Mouse (Mus musculus) embryonic facial prominence, embryonic 13.5 days (tissue): Measurements from ENCODE around the gene Rap1gds1. TPM values are rescaled to one million over a fixed set of nuclear protein-coding genes. Genes with fewer than 3 reads are reported as not detected.

ENCODE experiments used
- ATAC-seq: fragments of 200-750 bp; cut with Nextera tagmentation; 2 replicates; pipeline ENCODE4 v1.8.0; 2017; ENCODE audit warnings: low read depth; ENCODE audit not compliant: insufficient number of reproducible peaks, insufficient read depth, low FRiP score, low TSS enrichment
- H3K27ac ChIP-seq: fragments of 300-500 bp; sonication (generic); 2 replicates; pipeline ENCODE4 v1.5.1; 2015; ENCODE audit warnings: moderate library complexity, mild to moderate bottlenecking, inconsistent platforms
- H3K27me3 ChIP-seq: fragments of 300-500 bp; sonication (generic); 2 replicates; pipeline ENCODE4 v1.6.1; 2015; ENCODE audit warnings: mild to moderate bottlenecking, inconsistent platforms
- H3K36me3 ChIP-seq: fragments of 300-500 bp; sonication (generic); 2 replicates; pipeline ENCODE4 v1.6.1; 2015; ENCODE audit warnings: mild to moderate bottlenecking, inconsistent platforms
- H3K4me1 ChIP-seq: fragments of 300-500 bp; sonication (generic); 2 replicates; pipeline ENCODE4 v1.6.1; 2015; ENCODE audit warnings: inconsistent platforms
- H3K4me2 ChIP-seq: fragments of 300-500 bp; sonication (generic); 2 replicates; pipeline ENCODE4 v1.6.1; 2015; ENCODE audit warnings: moderate library complexity, mild to moderate bottlenecking, inconsistent platforms
- H3K4me3 ChIP-seq: fragments of 300-500 bp; sonication (generic); 2 replicates; pipeline ENCODE4 v1.5.1; 2015; ENCODE audit warnings: mild to moderate bottlenecking, inconsistent platforms
- H3K9ac ChIP-seq: fragments of 300-500 bp; sonication (generic); 2 replicates; pipeline ENCODE4 v1.6.1; 2015; ENCODE audit warnings: mild to moderate bottlenecking, inconsistent platforms
- H3K9me3 ChIP-seq: fragments of 300-500 bp; sonication (generic); 2 replicates; pipeline ENCODE4 v1.6.1; 2016; ENCODE audit warnings: inconsistent platforms
- WGBS: fragments of 180-500 bp; shearing (Covaris S2); methylation state at CpG from one replicate; pipeline ENCODE4 v1.1.7; 2015; ENCODE audit warnings: mixed read lengths; 5-methylcytosine and 5-hydroxymethylcytosine counted together
- polyA plus RNA-seq: library from polyadenylated mRNA; unstranded; fragments of >200 nt; fragmentation: Nextera tagmentation; extraction: Ambion mirVana; gene quantifications from 2 replicates; pipeline ENCODE4 v1.2.1, GENCODE M21; 2015

Rap1gds1 gene
- polyA plus RNA-seq, 1 experiment from 2014 or later = 59.7 TPM

DNA sequence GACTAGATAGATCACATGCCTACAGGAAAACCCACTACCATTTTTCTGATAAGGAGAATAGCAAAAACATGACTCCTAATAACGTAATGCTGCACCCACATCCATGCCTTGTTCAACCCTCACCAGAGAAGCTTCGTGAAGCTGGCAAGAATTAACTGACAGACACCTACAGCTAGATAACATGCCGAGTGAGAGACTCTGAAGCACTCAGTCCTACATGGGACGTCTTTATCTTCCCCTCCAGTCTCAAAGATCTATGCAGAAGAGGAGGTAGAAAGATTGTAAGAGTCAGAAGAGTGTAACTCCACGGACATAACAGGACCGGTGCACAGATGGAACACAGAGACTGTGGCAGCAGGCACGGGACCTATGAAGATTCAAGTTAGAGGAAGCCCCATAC lies 85.9 kb downstream of the Rap1gds1 start:
- WGBS = 94% methylated on average over 7 of the region's 7 CpGs
- H3K4me1 ChIP-seq = no peaks in the 10 kb centered on the region
- H3K9ac ChIP-seq = no peak overlapping the region
- H3K4me3 ChIP-seq = no peak overlapping the region
- no peak for ATAC-seq
- no peak overlapping the region for H3K4me2 ChIP-seq
- H3K27ac ChIP-seq = no peak overlapping the region
- H3K9me3 ChIP-seq = peaks cover 6% of the 10 kb centered on the region
- H3K36me3 ChIP-seq = peaks cover 13% of the 10 kb centered on the region
- no peaks in the 10 kb centered on the region for H3K27me3 ChIP-seq

DNA sequence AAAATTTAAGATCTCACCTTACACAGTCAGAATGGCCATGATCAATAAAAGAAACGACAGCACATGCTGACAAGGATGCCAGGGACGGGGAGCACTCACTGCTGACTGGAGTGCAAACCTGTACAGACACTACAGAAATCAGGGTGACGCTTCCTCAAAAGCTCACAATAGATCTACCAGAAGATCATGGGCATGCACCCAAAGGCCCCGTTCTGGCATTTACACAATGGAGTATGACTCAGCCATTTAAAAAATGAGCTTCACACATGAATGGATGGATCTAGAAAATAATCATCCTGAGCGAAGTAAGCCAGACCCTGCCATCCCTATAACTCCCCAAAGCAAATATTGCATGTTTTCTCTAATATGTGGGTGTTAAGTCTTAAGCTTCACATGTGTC lies 87.0 kb downstream of the Rap1gds1 start:
- peaks cover 6% of the 10 kb centered on the region for H3K9me3 ChIP-seq
- WGBS = 94% methylated on average over 5 of the region's 5 CpGs

DNA sequence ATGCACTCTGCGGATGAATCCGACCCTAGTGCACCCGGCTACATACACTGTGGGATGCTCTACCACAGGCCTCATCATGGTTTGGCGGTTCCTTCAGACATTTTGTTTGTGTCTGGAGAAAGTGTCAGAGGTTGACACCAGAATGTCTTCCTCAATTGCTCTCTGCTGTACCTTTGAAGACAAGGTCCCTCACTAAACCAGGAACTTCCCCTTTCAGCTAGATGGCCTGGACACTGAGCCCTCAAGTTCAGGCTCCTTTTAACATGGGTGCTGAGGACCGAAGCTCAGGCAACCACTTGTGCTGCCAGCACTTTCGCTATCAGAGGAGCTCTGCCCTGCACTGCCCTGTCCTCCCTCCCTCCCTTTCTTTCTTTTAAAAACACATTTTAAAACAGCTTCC lies 92.8 kb downstream of the Rap1gds1 start:
- peaks cover 3% of the 10 kb centered on the region for H3K9me3 ChIP-seq
- peaks cover 9% of the 10 kb centered on the region for H3K36me3 ChIP-seq
- H3K27ac ChIP-seq = no peak overlapping the region
- no peaks in the 10 kb centered on the region for H3K4me1 ChIP-seq
- H3K4me2 ChIP-seq = no peak overlapping the region
- WGBS = 93% methylated on average over 6 of the region's 6 CpGs
- no peak for ATAC-seq
- H3K9ac ChIP-seq = no peak overlapping the region
- H3K27me3 ChIP-seq = no peaks in the 10 kb centered on the region
- H3K4me3 ChIP-seq = no peak overlapping the region

More for the DNA sequence above, 87.0 kb downstream of the Rap1gds1 start:
- Histone ChIP-seq H3K36me3 (peaks cover 13% of the 10 kb centered on the region), H3K4me2 (no peak overlapping the region), H3K27me3 (no peaks in the 10 kb centered on the region), H3K9ac (no peak overlapping the region), H3K27ac (no peak overlapping the region), H3K4me1 (no peaks in the 10 kb centered on the region), H3K4me3 (no peak overlapping the region)
- no peak for ATAC-seq

DNA sequence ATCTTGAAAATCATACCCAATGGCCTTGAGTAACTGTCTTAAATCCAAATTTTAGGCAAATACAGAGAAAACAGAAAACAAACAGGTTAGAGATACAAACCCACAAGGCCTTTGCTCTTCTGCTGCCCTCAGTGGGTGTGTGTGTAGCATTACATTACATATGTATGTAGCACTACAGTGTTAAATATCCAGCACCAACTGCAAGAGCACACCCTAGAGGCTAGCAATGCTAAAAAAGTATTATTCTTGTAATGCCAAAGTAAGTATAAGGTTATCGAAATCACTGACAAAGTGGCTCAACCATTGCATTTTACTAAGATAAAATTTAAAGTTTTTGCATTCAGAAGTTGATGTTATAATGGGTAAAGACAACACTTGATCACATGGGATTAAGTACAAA lies 97.6 kb downstream of the Rap1gds1 start:
- no peak overlapping the region for H3K27ac ChIP-seq
- H3K4me3 ChIP-seq = no peak overlapping the region
- no peak overlapping the region for H3K9ac ChIP-seq
- H3K9me3 ChIP-seq = 0 out of 2 replicates have a peak, but pooled peaks cover 3% of the 10 kb centered on the region
- no peaks in the 10 kb centered on the region for H3K27me3 ChIP-seq
- WGBS = 95% methylated on average over 1 of the region's 1 CpGs
- no peak for ATAC-seq
- H3K4me2 ChIP-seq = no peak overlapping the region
- H3K36me3 ChIP-seq = peaks cover 28% of the 10 kb centered on the region
- H3K4me1 ChIP-seq = no peaks in the 10 kb centered on the region

DNA sequence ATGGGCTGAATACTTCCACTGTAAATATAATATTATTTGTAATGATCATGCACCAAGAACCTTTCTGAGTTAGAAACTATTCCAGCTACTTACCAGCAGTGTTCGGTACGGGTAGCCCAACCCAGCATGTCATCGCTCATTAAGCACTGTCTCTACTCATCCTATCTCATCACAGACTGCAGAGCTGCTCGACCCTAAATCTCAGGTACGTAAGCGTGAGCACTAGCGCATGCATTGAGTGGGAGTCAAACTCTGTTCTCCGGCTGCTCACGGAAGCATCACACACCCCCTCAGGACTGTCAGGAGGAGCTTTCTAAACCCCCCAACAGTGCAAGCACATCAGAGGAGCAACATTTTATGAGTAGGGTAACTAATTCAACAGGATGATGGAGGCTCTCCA lies 107.4 kb downstream of the Rap1gds1 start:
- no peaks in the 10 kb centered on the region for H3K9me3 ChIP-seq
- ATAC-seq = no peak
- H3K27me3 ChIP-seq = no peaks in the 10 kb centered on the region
- 92% methylated on average over 9 of the region's 9 CpGs for WGBS
- H3K4me2 ChIP-seq = no peak overlapping the region
- H3K36me3 ChIP-seq = peaks cover 12% of the 10 kb centered on the region
- H3K4me3 ChIP-seq = no peak overlapping the region
- no peak overlapping the region for H3K27ac ChIP-seq
- no peaks in the 10 kb centered on the region for H3K4me1 ChIP-seq
- H3K9ac ChIP-seq = no peak overlapping the region

DNA sequence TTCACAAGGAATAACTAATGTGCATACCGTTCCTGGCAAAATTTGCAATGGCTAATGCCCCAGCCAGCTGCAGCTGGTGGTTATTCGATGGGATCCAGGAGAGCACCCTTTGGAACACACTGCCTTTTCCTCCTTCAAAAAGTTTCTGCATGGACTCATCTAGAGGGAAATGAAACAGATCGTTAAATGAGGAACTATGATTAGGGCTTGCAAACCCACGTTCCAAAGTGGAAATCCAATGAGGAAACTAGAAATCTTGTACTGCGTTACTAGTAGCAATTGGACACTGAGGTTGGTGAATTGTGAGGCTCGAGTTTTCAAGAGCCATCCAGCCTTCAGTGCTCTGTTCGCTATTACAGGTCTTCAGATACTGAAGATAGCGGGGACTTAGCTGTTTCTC lies 116.5 kb downstream of the Rap1gds1 start:
- H3K9me3 ChIP-seq = no peaks in the 10 kb centered on the region
- no peak for ATAC-seq
- H3K36me3 ChIP-seq = peaks cover 60% of the 10 kb centered on the region
- H3K4me2 ChIP-seq = no peak overlapping the region
- H3K4me1 ChIP-seq = no peaks in the 10 kb centered on the region
- no peaks in the 10 kb centered on the region for H3K27me3 ChIP-seq
- no peak overlapping the region for H3K27ac ChIP-seq
- no peak overlapping the region for H3K4me3 ChIP-seq
- WGBS = 91% methylated on average over 8 of the region's 8 CpGs
- no peak overlapping the region for H3K9ac ChIP-seq

DNA sequence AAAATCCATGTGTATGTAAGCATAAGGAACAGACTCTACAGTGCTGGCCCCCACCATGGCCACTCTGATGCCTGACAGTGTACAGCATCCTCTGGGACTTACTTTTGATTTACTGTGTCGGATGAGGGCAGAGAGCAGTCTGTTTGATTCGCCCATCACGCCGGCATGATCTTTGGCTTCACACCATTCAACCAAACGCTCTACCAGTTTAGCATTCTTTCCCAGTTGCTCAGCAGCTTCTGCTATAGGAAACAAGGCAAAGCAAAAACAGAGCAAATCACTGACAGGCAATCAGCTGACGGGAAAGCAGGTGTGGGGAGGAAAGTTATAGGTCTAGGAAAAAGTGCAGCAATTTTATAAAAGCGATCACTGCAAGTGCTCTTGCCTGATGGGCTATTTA lies 119.8 kb downstream of the Rap1gds1 start:
- 91% methylated on average over 7 of the region's 7 CpGs for WGBS
- Histone ChIP-seq H3K27me3 (no peaks in the 10 kb centered on the region), H3K4me1 (no peaks in the 10 kb centered on the region), H3K4me2 (no peak overlapping the region), H3K36me3 (peaks cover 55% of the 10 kb centered on the region), H3K9me3 (no peaks in the 10 kb centered on the region), H3K9ac (no peak overlapping the region), H3K27ac (no peak overlapping the region), H3K4me3 (no peak overlapping the region)
- no peak for ATAC-seq

DNA sequence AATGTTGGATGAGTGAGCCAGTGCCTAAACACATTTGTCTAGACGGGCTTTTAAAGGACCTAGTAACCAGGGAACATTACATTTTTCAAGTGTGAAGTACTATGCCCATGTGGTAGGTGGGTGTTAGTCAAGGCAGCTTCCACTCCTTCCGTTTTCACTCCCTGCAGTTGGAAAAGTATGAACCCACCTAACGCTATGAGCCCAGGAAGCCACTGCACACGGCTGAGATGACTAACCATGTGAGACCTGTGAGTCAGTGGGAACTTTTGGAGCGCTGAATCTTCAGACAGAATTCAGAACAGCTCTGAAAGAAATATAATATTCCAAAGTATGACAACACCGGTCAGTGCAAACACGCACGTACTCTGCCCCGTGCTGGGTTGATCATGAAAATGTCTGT lies 125.9 kb downstream of the Rap1gds1 start:
- Histone ChIP-seq H3K4me1 (no peaks in the 10 kb centered on the region), H3K27me3 (no peaks in the 10 kb centered on the region), H3K9ac (no peak overlapping the region), H3K4me3 (no peak overlapping the region), H3K36me3 (peaks cover 46% of the 10 kb centered on the region), H3K4me2 (no peak overlapping the region), H3K27ac (no peak overlapping the region), H3K9me3 (no peaks in the 10 kb centered on the region)
- 95% methylated on average over 9 of the region's 9 CpGs for WGBS
- no peak for ATAC-seq

DNA sequence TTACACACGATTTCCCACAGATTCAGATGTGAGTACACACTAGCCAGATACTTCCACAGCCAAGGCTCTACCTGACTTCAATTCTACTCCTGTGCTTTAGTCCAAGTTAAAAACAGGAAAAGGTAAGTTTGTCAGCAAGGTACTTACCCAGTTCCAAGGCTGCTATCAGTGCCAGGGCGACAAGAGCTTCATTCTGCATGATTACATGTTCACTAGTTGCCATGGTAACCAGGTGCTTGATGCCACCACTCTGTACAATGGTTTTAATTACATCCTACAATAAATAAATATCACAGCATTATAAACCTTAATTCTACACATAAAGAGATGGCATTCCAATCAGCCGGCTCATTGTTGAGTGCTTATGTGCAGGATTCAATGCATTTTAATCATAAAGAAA lies 129.5 kb downstream of the Rap1gds1 start:
- Histone ChIP-seq H3K9me3 (no peaks in the 10 kb centered on the region), H3K9ac (no peak overlapping the region), H3K27ac (no peak overlapping the region), H3K27me3 (no peaks in the 10 kb centered on the region), H3K4me3 (no peak overlapping the region), H3K4me2 (no peak overlapping the region), H3K36me3 (peaks cover 41% of the 10 kb centered on the region), H3K4me1 (no peaks in the 10 kb centered on the region)
- 90% methylated on average over 3 of the region's 3 CpGs for WGBS
- no peak for ATAC-seq

DNA sequence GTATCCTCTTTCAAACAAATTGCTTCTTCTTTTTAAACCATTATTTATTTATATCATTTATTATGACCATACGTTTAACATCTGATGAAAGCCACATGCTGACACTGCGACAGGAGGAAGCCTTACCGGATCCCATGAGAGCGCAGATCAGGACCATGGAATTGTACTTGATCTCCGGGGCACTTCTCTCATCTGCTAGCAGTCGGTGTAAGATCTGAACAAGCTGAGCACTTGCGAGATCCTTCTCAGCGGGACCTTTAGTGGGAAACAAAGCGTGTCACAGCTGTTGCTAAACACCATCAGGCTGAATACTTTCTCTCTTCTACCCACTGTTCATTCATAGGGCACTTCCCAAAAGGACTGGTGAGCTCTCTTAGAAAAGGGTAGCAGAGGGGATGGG lies 133.4 kb downstream of the Rap1gds1 start:
- Histone ChIP-seq H3K4me1 (no peaks in the 10 kb centered on the region), H3K27ac (no peak overlapping the region; the same call in 1 of the 2 replicates), H3K36me3 (peaks cover 58% of the 10 kb centered on the region), H3K27me3 (no peaks in the 10 kb centered on the region), H3K9ac (no peak overlapping the region), H3K9me3 (no peaks in the 10 kb centered on the region), H3K4me3 (no peak overlapping the region), H3K4me2 (no peak overlapping the region)
- 31% methylated on average over 9 of the region's 9 CpGs for WGBS
- no peak for ATAC-seq

DNA sequence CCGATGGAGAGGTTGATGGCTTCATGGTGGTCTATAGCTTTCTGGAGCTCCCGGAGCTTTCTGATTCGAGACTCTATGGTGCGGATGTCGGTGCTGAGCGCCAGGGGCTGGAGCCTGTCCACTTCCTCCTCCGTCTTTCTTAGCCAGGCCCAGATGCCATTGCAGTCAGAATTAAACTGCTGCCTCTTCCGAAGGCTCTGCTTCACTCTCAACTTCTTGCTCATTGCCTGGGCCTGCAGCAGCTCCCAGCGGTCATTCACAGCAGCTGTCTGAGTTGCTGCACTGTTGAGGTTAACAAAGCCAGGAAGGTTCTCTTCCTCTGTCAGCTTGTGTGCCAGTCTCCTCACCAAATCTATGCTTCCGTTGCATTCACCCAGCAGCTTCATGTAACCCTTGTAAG lies 137.8 kb downstream of the Rap1gds1 start:
- Histone ChIP-seq H3K9ac (no peak overlapping the region), H3K27ac (no peak overlapping the region), H3K4me1 (no peaks in the 10 kb centered on the region), H3K27me3 (no peaks in the 10 kb centered on the region), H3K9me3 (no peaks in the 10 kb centered on the region), H3K4me2 (no peak overlapping the region), H3K4me3 (no peak overlapping the region), H3K36me3 (peaks cover 51% of the 10 kb centered on the region)
- WGBS = 98% methylated on average over 10 of the region's 10 CpGs
- ATAC-seq = no peak

DNA sequence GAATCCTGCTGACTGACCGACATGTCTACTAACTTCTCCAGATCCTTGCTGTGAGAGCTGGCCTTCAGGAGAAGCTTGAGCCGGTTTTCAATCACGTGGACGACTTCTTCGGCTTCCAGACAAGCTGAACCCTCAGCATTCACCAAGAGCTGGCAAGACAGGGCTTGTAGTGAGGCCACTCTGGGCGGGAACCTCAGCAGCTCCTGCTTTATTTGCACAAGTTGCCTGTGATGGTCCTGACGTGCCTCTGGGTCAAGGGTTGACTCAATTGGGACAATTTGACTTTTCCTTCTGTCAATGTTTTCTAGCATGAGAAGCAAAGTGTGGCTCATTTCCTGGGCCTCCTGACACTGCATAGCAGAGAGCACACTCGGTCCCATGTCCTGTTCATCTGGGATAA lies 138.2 kb downstream of the Rap1gds1 start:
- no peak for ATAC-seq
- Histone ChIP-seq H3K27me3 (no peaks in the 10 kb centered on the region), H3K4me3 (no peak overlapping the region), H3K4me1 (no peaks in the 10 kb centered on the region), H3K4me2 (no peak overlapping the region), H3K9ac (no peak overlapping the region), H3K36me3 (peaks cover 51% of the 10 kb centered on the region), H3K27ac (no peak overlapping the region), H3K9me3 (no peaks in the 10 kb centered on the region)
- WGBS = 83% methylated on average over 8 of the region's 8 CpGs

DNA sequence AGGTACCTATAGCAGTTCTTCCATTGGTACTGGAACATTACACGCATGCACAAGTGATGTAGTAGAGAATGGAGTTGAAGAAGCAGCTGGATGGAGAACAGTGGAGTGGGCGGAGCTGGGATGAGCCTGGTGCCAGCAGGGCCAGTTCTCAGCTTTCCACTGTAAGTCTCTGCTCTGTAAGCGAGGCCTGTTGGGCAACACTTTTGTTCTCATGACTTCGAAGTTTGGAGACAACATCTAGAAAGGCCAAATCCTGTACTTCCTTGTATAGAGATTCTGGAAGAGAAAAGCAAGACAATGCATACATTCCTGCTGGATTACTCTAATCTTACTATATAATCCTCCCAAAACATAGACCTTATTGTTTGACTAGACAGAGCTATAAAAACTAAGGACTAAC lies 147.6 kb downstream of the Rap1gds1 start:
- H3K4me1 ChIP-seq = no peaks in the 10 kb centered on the region
- no peak overlapping the region for H3K9ac ChIP-seq
- H3K27me3 ChIP-seq = no peaks in the 10 kb centered on the region
- H3K9me3 ChIP-seq = no peaks in the 10 kb centered on the region; the same call in 1 of the 2 replicates
- no peak for ATAC-seq
- no peak overlapping the region for H3K4me2 ChIP-seq
- peaks cover 51% of the 10 kb centered on the region for H3K36me3 ChIP-seq
- no peak overlapping the region for H3K27ac ChIP-seq
- H3K4me3 ChIP-seq = no peak overlapping the region
- 94% methylated on average over 4 of the region's 4 CpGs for WGBS
